Mouse (Mus musculus): ENCODE measurements at regions not wholly inside any gene's neighbourhood (a gene's known extent, or its start where the extent isn't known, plus 50 kb on each side); places are given as distances from the start of the nearest gene placed in this dataset.
"Not testable (repeated sequence)": the region's sequence is repeated elsewhere in the genome, so short reads cannot be mapped to it uniquely, and the experiment has no call there.

GRCm38 (mm10) chr17:81319605-81320004, 122.0 kb upstream of the Gm11096 start:
- DNase-seq = no peak

- no peak for DNase-seq
Observed at GRCm38 (mm10) chr17:81316655-81317054, 124.9 kb upstream of the Gm11096 start.

GRCm38 (mm10) chr17:81305880-81306279, 135.7 kb upstream of the Gm11096 start:
- no peak for DNase-seq

GRCm38 (mm10) chr17:81304574-81304973, 137.0 kb upstream of the Gm11096 start:
- DNase-seq = no peak

GRCm38 (mm10) chr17:81302490-81302889, 139.1 kb upstream of the Gm11096 start:
- no peak for DNase-seq

GRCm38 (mm10) chr17:81291829-81292228, 149.7 kb upstream of the Gm11096 start:
- DNase-seq = no peak

GRCm38 (mm10) chr17:81282543-81282942, 159.0 kb upstream of the Gm11096 start:
- peak; percentile 23 for DNase-seq

GRCm38 (mm10) chr17:81270235-81270634, 171.3 kb upstream of the Gm11096 start:
- DNase-seq = peak; percentile 18

GRCm38 (mm10) chr17:81261957-81262356, 179.6 kb upstream of the Gm11096 start:
- DNase-seq = peak; percentile 4

- no peak for DNase-seq
Observed at GRCm38 (mm10) chr17:81260036-81260435, 181.5 kb upstream of the Gm11096 start.

- no peak for DNase-seq
Observed at GRCm38 (mm10) chr17:81256106-81256505, 185.5 kb upstream of the Gm11096 start.

GRCm38 (mm10) chr17:81250748-81251147, 185.9 kb upstream of the Thumpd2 start:
- DNase-seq = no peak

- peak; percentile 8 for DNase-seq
Observed at GRCm38 (mm10) chr17:81246156-81246555, 181.3 kb upstream of the Thumpd2 start.

- not testable (repeated sequence) for DNase-seq
Observed at GRCm38 (mm10) chr17:81231771-81232170, 166.9 kb upstream of the Thumpd2 start.

- DNase-seq = no peak
Observed at GRCm38 (mm10) chr17:81225281-81225680, 160.4 kb upstream of the Thumpd2 start.

- peak; percentile 66 for DNase-seq
Observed at GRCm38 (mm10) chr17:81221436-81221835, 156.6 kb upstream of the Thumpd2 start.

GRCm38 (mm10) chr17:81214844-81215243, 150.0 kb upstream of the Thumpd2 start:
- no peak for DNase-seq

GRCm38 (mm10) chr17:81212043-81212442, 147.2 kb upstream of the Thumpd2 start:
- DNase-seq = no peak

- no peak for DNase-seq
Observed at GRCm38 (mm10) chr17:81210389-81210788, 145.5 kb upstream of the Thumpd2 start.

GRCm38 (mm10) chr17:81209323-81209722, 144.4 kb upstream of the Thumpd2 start:
- no peak for DNase-seq

- DNase-seq = no peak
Observed at GRCm38 (mm10) chr17:81201052-81201451, 136.2 kb upstream of the Thumpd2 start.

- DNase-seq = no peak
Observed at GRCm38 (mm10) chr17:81194006-81194405, 129.1 kb upstream of the Thumpd2 start.

GRCm38 (mm10) chr17:81193230-81193871, 128.5 kb upstream of the Thumpd2 start:
- DNase-seq = peak; percentile 79

- DNase-seq = peak; percentile 32
Observed at GRCm38 (mm10) chr17:81189996-81190395, 125.1 kb upstream of the Thumpd2 start.

GRCm38 (mm10) chr17:81185685-81186084, 120.8 kb upstream of the Thumpd2 start:
- DNase-seq = no peak

Data from lung, postnatal 36 days (tissue).